Mouse (Mus musculus) heart, postnatal 0 days (tissue): Measurements from ENCODE around the gene Cib4.

Experiments
- CTCF ChIP-seq: IDR thresholded peaks from 2 replicates; pipeline ENCODE4 v1.5.1; 2016; ENCODE audit warnings: antibody characterized with exemption, control low read depth, low read depth
- EP300 ChIP-seq: IDR thresholded peaks from 2 replicates; pipeline ENCODE4 v1.6.1; 2016; ENCODE audit warnings: antibody characterized with exemption, low read depth

- TF ChIP-seq EP300 (no peak), CTCF (no peak)
Observed at GRCm38 (mm10) chr5:30593360-30593759, 47.7 kb upstream of the Cib4 start.
